Mouse (Mus musculus): Measurements from ENCODE around the gene Rhoq.
A peak's percentile ranks its signal among the peaks of the same experiment; 100 is the strongest.

The Rhoq gene

DNA sequence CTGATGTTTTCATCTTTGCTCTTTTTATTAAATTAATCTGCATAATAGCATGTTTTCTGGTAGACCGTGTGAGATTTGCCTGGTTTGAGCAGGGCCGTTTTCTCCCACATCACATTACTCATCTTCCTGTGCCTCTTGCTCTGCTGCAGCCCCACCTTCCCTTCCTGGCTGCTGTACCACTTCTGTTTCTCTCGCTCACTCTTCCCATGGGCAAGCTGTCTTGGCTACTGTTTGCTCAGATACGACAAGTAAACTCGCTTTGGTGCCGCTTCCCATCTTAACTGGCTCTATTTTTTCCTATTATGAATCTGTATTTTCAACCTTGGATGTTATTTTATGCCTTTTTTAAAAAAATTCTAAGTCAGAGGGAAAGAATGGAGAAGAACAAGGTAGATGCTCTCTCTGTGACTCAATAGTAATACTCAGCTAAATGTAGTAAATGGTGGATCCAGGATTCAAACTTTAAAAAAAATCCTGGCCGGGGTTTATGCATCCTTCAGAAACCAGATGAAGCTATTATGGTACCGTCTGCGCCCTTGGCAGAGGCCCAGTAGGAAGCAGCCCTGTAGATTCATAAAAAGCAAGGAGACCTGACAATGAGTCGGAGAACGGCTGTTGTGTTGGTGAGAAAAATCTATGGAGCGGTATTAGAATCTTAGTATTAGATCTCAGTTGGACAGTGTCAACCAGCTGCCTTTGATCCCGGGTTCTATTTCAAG, 48.6 kb downstream of the Rhoq start:
- DNase-seq: no peak

DNA sequence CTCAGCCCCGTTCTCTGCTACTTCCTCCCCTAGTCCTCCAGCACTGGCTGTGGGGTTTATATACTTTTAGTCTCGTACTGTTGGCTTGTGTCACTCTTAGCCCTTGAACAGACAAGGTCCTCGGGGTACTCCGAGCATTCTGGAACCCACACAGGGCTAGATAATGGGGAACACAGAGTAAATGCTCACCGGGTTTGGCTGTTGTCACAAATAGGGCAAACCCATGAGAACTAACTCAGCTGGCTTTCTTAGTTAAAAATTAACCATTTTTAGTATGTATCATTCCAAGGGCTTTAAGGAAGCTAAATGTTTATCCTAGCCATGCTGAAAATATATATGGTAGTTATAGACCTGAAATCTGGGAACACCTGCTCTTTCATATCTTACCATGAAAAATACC, 56.8 kb downstream of the Rhoq start:
- DNase-seq: no peak

DNA sequence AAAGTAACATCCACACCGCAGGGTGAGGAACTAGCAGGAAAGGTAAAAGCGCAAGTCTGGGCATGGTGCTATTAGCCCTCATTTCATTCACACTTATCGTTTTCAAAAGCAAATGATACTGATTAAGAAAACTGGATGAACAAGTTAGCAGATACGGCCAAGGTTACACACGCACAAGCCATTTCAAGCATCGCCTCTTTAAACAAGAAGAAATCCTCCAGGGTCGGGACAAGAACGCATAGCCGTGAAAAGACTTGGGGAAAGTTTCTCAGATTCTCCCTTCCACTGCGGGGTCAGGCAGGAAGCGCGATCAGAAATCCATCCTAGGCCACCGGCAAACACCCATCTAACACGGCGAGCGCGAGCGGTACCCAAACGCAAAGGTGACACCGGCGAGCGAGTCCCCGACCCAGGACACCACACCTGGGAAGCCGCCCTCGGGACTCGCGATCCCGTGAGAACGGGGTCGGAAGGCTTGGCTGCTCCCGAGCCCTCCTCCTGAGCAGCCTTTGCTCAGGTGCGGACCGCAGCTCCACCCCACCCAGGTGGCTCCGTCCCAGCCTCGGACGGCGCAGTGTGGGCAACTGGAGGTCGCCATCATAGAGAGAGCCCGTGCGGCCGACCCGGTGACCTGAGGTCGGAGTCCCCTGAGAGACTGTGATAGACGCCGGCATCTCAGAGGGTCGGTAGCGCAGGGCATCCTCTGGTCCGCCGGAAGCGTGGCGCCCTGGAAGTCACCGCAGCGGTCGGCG, 61.8 kb downstream of the Rhoq start:
- DNase-seq: no peak

DNA sequence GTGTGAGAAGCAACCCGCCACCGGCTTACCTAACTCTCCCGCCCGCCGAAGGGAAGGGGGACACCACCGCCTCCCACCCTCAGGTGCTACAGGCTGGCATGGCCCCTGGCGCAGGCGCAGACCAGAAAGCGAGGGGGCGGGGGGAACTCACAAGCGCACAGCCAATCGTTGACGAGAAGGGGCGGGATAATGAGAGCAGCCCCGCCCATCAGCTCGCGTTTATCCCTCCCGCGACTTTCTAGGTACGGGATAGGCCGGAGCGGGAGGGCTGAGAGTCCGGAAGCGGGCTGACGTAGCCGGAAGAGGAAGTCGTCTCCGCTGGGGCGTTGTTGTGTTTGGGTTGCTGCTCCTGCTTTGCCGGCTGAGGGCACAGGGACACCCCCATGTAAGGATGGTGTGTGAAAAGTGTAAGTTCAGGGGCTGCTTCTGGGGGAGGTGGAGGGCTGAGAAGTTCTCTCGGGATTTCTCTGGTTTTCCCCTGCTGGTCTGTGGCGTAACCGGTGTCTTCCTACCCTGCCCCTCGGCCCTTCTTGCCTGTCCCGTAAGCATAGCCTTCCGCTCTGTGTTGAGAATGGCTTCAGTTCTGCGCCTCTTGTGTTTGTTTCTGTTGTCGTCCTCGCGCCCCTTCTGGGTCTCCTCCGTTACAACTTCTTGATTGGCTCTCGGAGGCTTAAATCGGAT, 62.5 kb downstream of the Rhoq start, which contains the start of the genes Pigf and Cript:
Pigf (minus strand) TSS at position 138 of the 681 bp plus-strand sequence.
Cript (plus strand) TSS at position 282 of the 681 bp plus-strand sequence.
- peak; percentile 99 for DNase-seq

DNA sequence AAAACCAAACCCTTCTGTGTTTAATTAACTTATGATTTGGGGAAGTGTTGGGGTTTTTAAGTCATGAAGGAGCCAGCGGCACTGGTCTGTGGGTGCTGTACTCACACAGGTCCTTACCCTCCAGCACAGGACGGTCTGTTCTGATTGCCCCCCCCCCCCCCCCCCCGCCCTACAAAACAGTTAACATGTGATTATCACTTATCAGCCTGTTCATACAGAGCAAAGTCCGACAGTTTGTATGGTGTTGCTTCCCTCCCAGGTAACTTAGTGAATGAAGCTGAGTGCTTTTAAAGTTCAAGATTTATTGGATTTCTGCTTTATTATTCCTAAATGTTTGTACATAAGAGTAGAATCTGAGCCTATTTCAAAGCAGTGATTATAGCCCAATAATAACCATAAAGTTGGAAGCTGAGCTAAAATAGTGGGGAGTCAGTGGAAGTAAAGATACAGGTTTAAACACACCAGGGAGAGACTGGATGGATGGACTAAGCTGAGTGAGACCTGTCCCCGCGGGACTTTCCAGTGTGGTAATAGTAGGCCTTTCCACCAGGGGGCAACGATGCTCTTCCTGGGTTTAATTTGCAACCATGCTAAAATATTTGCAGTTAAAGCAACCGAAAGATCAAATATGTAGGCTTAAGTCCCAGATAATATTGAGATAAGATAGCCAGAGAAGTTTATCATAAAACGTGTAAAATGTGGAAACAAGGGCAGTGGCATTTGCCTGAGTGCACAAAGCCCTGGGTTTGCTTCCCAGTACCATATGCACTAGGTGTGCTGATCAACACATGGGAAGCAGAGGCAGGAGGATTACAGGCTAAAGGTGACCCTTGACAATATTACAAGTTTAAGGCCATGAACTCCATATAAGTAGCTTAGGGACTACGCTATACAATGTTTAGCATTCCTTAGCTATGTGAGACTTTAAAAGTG, 73.5 kb downstream of the Rhoq start:
- peak; percentile 61 for DNase-seq

DNA sequence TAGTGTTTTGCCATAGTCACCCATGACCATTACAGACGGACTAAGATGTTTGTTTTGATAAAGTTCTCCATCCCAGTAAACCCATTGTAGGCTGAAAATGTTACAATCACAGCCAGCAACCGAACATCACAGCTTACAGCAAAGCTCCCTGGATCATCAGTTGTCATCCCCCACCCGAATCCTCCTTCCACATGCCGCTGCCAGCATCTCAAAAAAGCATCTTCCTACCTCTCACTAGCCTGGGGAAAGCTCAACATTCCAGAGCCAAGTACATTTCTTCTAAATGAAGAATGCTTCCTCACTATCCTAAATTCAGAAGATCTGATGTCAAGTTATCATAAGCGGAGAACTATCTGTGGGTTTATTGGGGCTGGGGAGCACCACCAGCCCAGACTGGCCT, 75.6 kb downstream of the Rhoq start:
- DNase-seq: no peak

DNA sequence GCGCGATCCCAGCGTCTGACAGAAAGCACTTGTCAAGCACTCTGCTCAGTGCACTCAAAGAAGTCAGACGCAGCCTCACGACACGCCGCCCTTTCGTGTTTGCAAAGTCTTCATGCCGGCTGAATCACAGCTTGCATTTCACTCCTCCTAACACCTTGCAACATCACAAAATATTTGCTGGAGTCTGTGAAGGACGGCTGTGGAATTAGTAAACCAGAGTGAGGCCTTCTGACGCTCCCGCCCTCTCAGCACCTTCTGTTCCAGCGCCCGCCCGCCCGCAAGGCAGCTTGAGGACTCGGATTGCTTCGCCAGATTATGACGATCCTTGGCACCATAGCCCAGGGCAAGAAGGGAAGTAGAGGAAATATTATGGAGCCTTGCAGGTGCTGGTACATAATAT, 78.9 kb downstream of the Rhoq start:
- DNase-seq: no peak

DNA sequence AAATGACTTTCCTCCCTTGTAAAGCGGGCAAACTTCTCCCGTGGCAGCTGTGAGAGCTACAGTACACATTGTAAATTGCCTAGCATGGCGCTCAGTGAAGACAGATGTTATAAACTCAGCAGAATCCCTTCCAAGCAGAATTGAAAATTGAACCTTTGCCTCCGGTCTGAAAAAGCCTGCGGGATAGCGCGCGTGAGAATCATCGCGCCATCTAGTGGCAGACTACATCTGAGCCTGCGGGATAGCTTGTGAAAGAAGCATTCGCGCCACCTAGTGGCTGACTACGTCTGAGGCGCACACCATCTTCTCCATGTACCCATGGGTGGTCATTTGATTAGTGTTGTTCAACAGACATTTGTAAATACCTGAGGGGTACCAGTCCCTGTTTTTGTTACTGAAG, 81.5 kb downstream of the Rhoq start:
- peak; percentile 93 for DNase-seq

DNA sequence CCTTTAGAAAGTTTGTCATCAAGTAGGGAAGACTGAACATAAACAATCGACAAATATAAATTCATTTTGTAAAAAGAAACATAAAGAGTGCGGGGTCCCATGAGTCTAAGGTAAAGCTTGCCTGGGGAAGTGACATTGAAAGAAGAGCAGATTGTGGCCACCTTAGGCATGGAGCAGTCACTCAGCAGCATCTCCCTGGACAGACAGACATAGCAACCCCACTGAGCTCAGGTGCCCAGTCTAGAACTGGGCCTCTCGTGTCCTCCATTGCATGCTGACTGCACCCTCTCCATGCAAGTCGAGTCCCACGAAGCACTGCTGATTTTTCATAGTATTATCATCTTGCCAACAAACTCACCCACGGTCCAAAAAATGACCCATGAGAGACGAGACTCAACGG, 81.9 kb downstream of the Rhoq start:
- DNase-seq: no peak

Data from retina, postnatal 1 day (tissue).